Mouse (Mus musculus): ENCODE data around the gene S1pr5. TPM values are rescaled to one million over a fixed set of nuclear protein-coding genes. Genes with fewer than 3 reads are reported as not detected.

S1pr5 gene
- polyA plus RNA-seq, 2 experiments from 2014 or later, result 0.34 TPM; not detected in 1

DNA sequence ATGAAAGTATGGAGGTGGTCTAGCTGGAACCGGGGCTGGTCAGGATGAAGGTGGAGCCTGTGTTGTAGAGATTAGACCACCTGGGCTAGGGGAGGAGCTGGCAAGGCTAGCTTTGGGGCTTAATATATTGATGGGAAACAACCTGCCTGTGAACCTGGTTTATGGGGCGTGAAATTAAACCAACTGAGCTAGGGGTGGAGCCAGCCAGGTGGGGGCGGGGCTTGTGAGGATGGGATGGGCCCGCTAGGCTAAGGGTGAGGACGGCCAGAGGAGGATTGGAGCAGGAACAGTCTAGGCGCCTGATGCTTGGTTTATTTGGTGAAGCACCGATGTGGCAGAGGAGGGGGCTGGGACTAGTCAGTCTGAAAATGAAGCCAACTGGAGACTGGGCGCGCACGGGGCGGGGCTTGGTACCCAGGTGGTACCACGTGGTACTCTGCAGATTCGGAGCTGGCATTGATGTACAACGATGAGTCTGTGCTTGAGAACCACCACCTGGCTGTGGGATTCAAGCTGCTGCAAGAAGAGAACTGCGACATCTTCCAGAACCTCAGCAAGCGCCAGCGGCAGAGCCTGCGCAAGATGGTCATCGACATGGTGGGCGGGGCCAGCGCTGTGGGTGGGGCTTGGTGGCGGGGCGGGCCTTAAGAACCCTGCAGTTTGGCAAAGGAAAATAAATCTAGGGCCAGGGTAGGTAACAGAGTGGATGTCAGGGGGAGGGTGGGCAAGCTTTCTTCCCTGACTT, 43.5 kb downstream of the S1pr5 start:
- ATAC-seq, result no peak

DNA sequence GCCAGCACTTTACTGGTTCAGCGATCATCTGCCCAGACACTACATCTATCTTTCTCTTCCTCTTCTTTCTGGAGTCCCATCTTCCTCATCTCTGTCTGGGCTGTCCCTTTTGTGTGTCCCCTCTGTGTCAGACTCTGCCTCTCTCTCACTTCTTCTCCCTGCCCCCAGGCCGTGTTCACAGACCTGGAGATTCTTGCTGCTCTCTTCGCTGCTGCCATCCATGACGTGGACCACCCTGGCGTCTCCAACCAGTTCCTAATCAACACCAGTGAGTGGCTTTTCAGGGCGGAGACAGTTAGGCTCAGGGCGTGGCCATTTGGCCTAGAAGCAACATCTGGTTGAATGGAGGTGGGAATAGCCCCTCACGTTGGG, 44.1 kb downstream of the S1pr5 start:
- no peak for ATAC-seq

DNA sequence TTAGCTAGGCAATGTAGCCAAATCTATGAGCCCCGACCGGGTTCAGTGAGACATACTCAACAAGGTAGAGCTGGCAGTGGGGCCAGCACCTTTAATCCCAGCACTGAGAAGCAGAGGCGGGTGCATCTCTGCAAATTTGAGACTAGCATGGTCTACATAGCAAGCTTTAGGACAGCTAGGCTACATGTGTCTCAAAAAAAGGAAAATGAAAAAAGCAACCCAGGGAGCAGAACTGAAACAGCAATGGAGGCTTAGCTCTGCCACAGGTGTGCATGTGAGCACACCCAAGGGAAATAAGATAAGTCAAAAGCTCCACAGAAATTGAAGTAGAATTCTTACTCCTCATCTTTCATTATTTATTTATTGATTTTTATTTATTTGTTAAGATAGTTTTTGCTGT, 49.3 kb downstream of the S1pr5 start:
- no peak for ATAC-seq

DNA sequence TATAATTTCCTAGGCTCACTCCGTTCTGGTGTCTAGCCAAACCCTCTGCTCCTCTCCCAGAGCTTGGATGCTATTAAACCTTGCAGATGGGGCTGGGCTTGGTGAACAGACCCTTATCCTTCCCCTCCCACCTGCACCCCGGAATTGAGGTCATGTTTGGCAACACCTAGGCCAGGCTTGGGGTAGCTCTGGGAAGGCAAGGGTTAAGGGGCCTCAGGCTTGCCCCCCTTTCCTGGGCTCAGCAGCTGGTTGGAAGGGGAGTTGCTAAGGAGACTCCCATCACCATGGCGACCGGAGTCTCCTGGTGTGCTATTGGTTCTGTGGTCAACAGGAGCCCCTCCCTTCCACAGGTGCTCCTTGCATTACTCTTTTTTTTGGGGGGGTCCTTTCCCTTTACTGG, 50.3 kb downstream of the S1pr5 start:
- no peak for ATAC-seq

DNA sequence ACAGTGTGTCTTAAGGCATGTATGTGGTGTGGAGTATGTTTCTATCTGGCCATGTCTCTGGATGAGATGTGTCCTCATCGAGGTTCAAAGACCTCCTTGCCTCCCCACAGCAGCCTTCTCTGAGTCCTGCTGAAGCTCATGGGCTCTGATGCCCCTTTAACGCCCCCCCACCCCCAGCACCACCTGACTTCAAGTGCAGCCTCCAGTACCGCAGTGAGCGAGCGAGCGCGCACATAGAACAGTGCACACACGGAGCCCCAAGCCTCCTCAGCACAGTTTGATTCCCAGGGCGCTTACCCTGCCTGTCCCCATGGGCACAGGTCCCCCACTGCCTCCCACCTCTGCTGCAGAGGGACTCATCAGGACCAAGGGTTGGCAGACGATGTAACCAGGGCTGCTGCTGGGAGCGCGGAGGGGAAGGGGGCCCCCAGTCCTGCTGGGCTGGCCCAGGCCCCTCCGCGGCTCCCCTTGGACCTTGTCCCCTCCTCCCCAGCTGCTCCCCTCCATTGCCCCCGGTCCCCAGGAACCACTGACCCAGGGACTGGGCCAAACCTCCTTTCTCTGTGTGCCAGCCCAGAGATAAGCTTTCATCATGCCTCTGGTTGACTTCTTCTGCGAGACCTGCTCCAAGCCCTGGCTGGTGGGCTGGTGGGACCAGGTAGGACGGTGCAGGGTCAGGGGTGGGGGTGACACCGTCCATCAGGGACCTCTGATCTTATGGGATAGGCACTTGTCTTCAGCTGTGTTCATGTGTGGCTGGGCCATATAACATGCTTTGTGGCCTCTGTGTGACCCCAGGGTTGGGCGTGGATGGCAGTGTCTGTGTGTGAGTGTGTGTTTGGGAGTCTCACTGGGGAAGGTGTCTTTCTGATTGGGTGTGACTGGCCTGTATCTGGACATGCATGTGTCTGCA, 51.5 kb downstream of the S1pr5 start:
- ATAC-seq, result no peak

DNA sequence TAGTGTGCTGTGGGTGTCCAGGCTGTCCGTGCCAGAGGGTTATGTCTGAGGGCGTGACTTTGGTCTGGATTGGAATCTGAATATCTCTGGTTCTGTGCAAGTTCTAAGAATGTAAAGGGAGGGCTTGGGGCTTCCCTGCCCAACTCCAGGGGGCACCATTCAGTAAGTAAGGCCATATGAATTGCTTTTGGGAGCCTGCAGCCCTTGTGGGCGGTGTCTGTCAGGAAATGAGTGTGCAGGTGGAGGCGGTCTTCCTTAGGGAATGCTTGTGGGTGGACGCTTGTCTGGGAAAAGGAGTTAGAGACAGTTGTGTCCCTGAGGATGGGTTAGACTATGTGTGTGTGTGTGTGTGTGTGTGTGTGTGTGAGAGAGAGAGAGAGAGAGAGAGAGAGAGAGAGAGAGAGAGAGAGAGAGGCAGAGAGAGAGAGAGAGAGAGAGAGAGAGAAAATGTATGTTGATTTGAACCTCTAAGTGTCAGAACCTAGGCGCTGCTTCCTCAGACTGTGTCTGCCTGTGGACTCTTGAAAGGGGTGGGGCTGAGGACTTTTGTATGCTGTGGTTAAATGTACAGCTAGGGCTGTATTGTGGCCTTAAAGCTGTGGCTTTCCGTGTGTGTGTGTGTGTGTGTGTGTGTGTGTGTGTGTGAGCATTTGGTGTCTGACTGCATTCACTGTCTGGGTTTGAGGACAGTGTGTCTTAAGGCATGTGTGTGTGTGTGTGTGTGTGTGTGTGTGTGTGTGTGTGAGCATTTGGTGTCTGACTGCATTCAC, 52.3 kb downstream of the S1pr5 start:
- ATAC-seq, result peak; percentile 40

DNA sequence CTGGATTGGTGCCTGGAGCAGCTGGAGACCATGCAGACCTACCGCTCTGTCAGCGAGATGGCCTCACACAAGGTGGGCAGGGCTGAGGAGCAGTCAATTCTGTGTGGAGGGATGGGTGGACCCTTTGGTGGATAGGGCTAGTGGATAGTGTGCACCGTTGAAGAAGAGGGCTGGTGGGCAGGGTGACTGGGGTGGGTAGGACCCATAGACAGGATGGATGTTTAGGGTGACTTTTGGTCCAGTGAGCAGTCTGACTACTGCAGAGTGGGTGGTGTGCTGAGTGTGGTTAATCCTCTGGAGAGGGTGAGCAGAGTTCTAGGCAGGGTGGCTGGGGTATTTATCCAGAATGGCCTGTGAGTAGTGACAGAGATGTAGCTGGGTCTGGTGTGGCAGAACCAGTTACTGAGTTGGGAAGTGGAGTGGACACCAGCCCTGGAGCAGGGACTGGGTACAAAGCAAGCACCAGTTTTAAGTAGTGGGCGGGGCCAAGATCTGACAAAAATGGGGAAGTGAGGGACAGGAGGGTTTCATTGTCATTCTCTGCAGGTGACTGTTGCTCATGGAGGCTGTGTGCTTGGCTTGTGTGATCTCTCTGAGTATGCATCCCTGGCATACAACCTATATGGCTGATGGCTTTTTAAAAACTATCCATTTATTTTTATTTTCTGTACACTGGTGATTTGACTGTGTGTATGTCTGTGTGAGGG, 53.3 kb downstream of the S1pr5 start:
- no peak for ATAC-seq

DNA sequence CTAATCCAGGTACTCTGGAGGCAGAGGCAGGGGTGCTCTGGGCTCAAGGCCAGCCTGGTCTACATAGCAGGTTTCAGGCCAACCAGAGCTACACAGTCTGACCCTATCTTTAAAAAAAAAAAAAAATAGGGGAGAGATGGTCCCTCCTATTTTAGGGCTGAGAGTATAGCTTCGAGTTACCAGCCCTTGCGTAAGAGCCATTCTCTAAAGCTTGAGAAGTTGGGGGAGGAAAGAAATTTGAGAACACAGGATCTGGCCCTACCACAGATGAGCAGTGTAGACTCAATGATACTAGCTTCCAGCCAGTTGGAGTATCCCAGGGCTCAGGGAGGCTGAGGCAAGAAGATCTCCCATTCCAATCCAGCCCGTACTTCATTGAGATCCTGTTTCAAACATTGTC, 54.5 kb downstream of the S1pr5 start:
- ATAC-seq, result no peak

Other genes with a start within 250 kb of the S1pr5 start
- 100 to 1,000 TPM; 100 to 103 TPM for gene Mrpl4, start 245.7 kb downstream of the S1pr5 start, polyA plus RNA-seq (2017; shearing (Covaris generic))
- 10 to 100 TPM; 55.3 to 64.7 TPM for gene Icam1, start 232.5 kb downstream of the S1pr5 start, polyA plus RNA-seq (2017; shearing (Covaris generic))
- gene Icam4, start 219.1 kb downstream of the S1pr5 start, polyA plus RNA-seq (2017; shearing (Covaris generic)), result 1 to 10 TPM; 2.9 to 3.8 TPM
- not detected for gene Icam5, start 216.4 kb downstream of the S1pr5 start, polyA plus RNA-seq (2017; shearing (Covaris generic))
- under 1 TPM in 1 of 2 experiments, not detected in 1; 0.66 TPM for gene Zglp1, start 181.3 kb downstream of the S1pr5 start, polyA plus RNA-seq (2017; shearing (Covaris generic))
- not detected for gene Gm49373, start 175.3 kb downstream of the S1pr5 start, polyA plus RNA-seq (2017; shearing (Covaris generic))
- gene Fdx1l, start 174.8 kb downstream of the S1pr5 start, polyA plus RNA-seq (2017; shearing (Covaris generic)), result 10 to 100 TPM; 14.3 to 17.2 TPM
- 1 to 10 TPM in 1 of 2 experiments, under 1 TPM in 1; 0.67 to 3.2 TPM for gene Gm38431, start 156.4 kb downstream of the S1pr5 start, polyA plus RNA-seq (2017; shearing (Covaris generic))
- 10 to 100 TPM; 22.8 to 25.1 TPM for gene Raver1, start 156.4 kb downstream of the S1pr5 start, polyA plus RNA-seq (2017; shearing (Covaris generic))
- gene Tyk2, start 117.2 kb downstream of the S1pr5 start, polyA plus RNA-seq (2017; shearing (Covaris generic)), result 10 to 100 TPM; 30.0 to 60.9 TPM
- 100 to 1,000 TPM; 102 to 129 TPM for gene Cdc37, start 98.5 kb downstream of the S1pr5 start, polyA plus RNA-seq (2017; shearing (Covaris generic))
- 1 to 10 TPM in 1 of 2 experiments, under 1 TPM in 1; 0.44 to 1.1 TPM for gene Pde4a, start 82.7 kb downstream of the S1pr5 start, polyA plus RNA-seq (2017; shearing (Covaris generic))
- gene Keap1, start 9.1 kb downstream of the S1pr5 start, polyA plus RNA-seq (2017; shearing (Covaris generic)), result 10 to 100 TPM; 16.9 to 30.0 TPM
- 10 to 100 TPM; 24.3 to 26.8 TPM for gene Atg4d, start 16.9 kb upstream of the S1pr5 start, polyA plus RNA-seq (2017; shearing (Covaris generic))
- gene Kri1, start 39.5 kb upstream of the S1pr5 start, polyA plus RNA-seq (2017; shearing (Covaris generic)), result 10 to 100 TPM; 20.8 to 26.1 TPM
- 100 to 1,000 TPM; 142 to 158 TPM for gene Cdkn2d, start 43.0 kb upstream of the S1pr5 start, polyA plus RNA-seq (2017; shearing (Covaris generic))
- 1 to 10 TPM in 1 of 2 experiments, under 1 TPM in 1; 0.84 to 1.5 TPM for gene Ap1m2, start 63.9 kb upstream of the S1pr5 start, polyA plus RNA-seq (2017; shearing (Covaris generic))
- gene Slc44a2, start 72.3 kb upstream of the S1pr5 start, polyA plus RNA-seq (2017; shearing (Covaris generic)), result 100 to 1,000 TPM; 181 to 194 TPM
- 100 to 1,000 TPM in 1 of 2 experiments, 10 to 100 TPM in 1; 96.0 to 122 TPM for gene Ilf3, start 119.4 kb upstream of the S1pr5 start, polyA plus RNA-seq (2017; shearing (Covaris generic))
- 10 to 100 TPM; 34.0 to 38.8 TPM for gene Qtrt1, start 163.4 kb upstream of the S1pr5 start, polyA plus RNA-seq (2017; shearing (Covaris generic))
- 100 to 1,000 TPM; 100 to 114 TPM for gene Dnm2, start 176.5 kb upstream of the S1pr5 start, polyA plus RNA-seq (2017; shearing (Covaris generic))

All from activated CD4-positive, CD25-positive, alpha-beta regulatory T cell, adult 4 months (primary cell).